Mouse (Mus musculus) lung, postnatal 0 days (tissue): ENCODE data around the gene Fdx1.

ENCODE experiments used
- CTCF ChIP-seq: IDR thresholded peaks from 2 replicates; pipeline ENCODE4 v1.5.1; 2016; ENCODE audit warnings: antibody characterized with exemption, mild to moderate bottlenecking
- EP300 ChIP-seq: IDR thresholded peaks from 2 replicates; pipeline ENCODE4 v1.6.1; 2016; ENCODE audit warnings: antibody characterized with exemption, mild to moderate bottlenecking, control low read depth

GRCm38 (mm10) chr9:51958981-51959380 is 4.4 kb downstream of the Fdx1 start:
- TF ChIP-seq CTCF (no peak), EP300 (0 out of 2 replicates have a peak, but pooled peaks have one; percentile 8)
